Mouse (Mus musculus): ENCODE data around the gene Zfp512. TPM values are rescaled to one million over a fixed set of nuclear protein-coding genes. Genes with fewer than 3 reads are reported as not detected.

The Zfp512 gene
- polyA plus RNA-seq (2014; fragmentation: Illumina TruSeq; extraction: RNeasy Lipid Tissue Mini Kit (QIAGEN cat#74804); ENCODE audit: low read depth, low replicate concordance), result 23.8 TPM

GRCm38 (mm10) chr5:31451878-31452561 is at the start of gene Zfp512:
TSS of gene Zfp512 (plus strand) at chr5:31452431.

GRCm38 (mm10) chr5:31485440-31485839 is 33.2 kb downstream of the Zfp512 start, which contains the start of gene 4930548H24Rik:
TSS of gene 4930548H24Rik (plus strand) at chr5:31485740.

DNA sequence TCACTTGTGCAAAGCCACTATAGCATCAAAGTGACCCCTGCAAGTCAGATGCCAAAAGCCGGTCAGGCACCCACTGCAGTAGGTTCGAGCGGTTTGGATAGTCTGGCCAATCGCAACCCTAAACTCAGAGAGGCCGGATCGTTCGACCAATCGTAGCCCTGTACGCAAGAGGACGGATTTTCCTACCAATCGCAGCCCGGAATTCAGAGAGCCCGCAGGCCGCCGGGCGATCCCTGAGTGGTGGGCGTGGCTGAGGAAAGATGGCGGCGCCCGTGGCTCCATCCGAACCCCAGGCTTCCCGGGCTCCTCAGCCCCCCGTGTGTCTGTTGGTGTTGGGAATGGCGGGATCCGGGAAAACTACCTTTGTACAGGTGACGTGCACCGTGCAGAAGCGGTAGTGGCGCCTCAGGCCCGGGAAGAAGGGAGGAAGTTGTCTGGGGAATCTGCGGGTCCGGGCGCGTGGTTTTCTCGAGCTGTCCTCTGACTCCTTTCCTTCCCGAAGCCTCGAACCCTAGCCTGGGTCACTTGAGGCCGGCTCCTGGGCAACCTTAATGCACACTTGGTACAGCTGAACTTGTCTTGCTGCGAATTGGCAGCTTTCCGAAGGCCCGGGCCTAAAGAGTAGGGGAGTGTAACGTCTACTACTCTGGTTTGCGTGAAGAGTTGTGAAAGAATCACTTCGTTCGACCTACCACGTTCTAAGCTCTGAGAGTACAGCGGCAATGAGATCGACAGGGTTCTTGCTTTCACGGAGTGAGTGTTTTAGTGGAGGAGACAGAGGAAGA is 42.5 kb downstream of the Zfp512 start, which contains the start of gene Gpn1:
TSS of gene Gpn1 (plus strand) at position 229 of the 785 bp plus-strand sequence.

GRCm38 (mm10) chr5:31526354-31527116 is 74.3 kb downstream of the Zfp512 start, which contains the start of gene Slc4a1ap:
TSS of gene Slc4a1ap (plus strand) at chr5:31526995.

DNA sequence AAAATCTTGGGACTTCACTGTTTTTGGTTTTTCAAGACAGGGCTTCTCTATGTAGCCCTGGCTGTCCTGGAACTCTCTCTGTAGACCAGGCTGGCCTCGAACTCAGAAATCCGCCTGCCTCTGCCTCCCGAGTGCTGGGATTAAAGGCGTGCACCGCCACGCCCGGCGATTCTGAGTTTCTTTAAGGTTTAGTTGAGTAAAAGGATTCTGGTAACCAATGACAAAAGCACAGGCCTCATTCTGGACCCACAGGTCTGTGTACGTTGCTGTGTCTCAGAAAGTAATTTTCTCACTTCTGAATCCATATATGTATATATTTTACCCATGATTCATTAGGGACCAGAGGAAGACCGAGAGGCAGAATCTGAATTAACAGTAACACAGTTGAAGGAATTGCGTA is 75.5 kb downstream of the Zfp512 start, which contains the start of gene Supt7l:
TSS of gene Supt7l (minus strand) at position 101 of the 400 bp plus-strand sequence.

Other genes starting within 250 kb of the Zfp512 start
- gene Ppm1g, start 231.7 kb upstream of the Zfp512 start, polyA plus RNA-seq (2014; fragmentation: Illumina TruSeq; extraction: RNeasy Lipid Tissue Mini Kit (QIAGEN cat#74804); ENCODE audit: low read depth, low replicate concordance), result 19.8 TPM
- gene Nrbp1, start 211.6 kb upstream of the Zfp512 start, polyA plus RNA-seq (2014; fragmentation: Illumina TruSeq; extraction: RNeasy Lipid Tissue Mini Kit (QIAGEN cat#74804); ENCODE audit: low read depth, low replicate concordance), result 109 TPM
- not detected for gene Gm9970, start 211.2 kb upstream of the Zfp512 start, polyA plus RNA-seq (2014; fragmentation: Illumina TruSeq; extraction: RNeasy Lipid Tissue Mini Kit (QIAGEN cat#74804); ENCODE audit: low read depth, low replicate concordance)
- gene Krtcap3, start 200.7 kb upstream of the Zfp512 start, polyA plus RNA-seq (2014; fragmentation: Illumina TruSeq; extraction: RNeasy Lipid Tissue Mini Kit (QIAGEN cat#74804); ENCODE audit: low read depth, low replicate concordance), result 7.3 TPM
- gene Ift172, start 161.3 kb upstream of the Zfp512 start, polyA plus RNA-seq (2014; fragmentation: Illumina TruSeq; extraction: RNeasy Lipid Tissue Mini Kit (QIAGEN cat#74804); ENCODE audit: low read depth, low replicate concordance), result 11.8 TPM
- 1.7 TPM for gene Fndc4, start 156.4 kb upstream of the Zfp512 start, polyA plus RNA-seq (2014; fragmentation: Illumina TruSeq; extraction: RNeasy Lipid Tissue Mini Kit (QIAGEN cat#74804); ENCODE audit: low read depth, low replicate concordance)
- gene Gckr, start 155.0 kb upstream of the Zfp512 start, polyA plus RNA-seq (2014; fragmentation: Illumina TruSeq; extraction: RNeasy Lipid Tissue Mini Kit (QIAGEN cat#74804); ENCODE audit: low read depth, low replicate concordance), result not detected
- not detected for gene 4930548H24Rik, start 33.3 kb downstream of the Zfp512 start, polyA plus RNA-seq (2014; fragmentation: Illumina TruSeq; extraction: RNeasy Lipid Tissue Mini Kit (QIAGEN cat#74804); ENCODE audit: low read depth, low replicate concordance)
- gene Gpn1, start 42.3 kb downstream of the Zfp512 start, polyA plus RNA-seq (2014; fragmentation: Illumina TruSeq; extraction: RNeasy Lipid Tissue Mini Kit (QIAGEN cat#74804); ENCODE audit: low read depth, low replicate concordance), result 18.3 TPM
- gene Slc4a1ap, start 74.6 kb downstream of the Zfp512 start, polyA plus RNA-seq (2014; fragmentation: Illumina TruSeq; extraction: RNeasy Lipid Tissue Mini Kit (QIAGEN cat#74804); ENCODE audit: low read depth, low replicate concordance), result 51.6 TPM
- 11.4 TPM for gene Supt7l, start 75.4 kb downstream of the Zfp512 start, polyA plus RNA-seq (2014; fragmentation: Illumina TruSeq; extraction: RNeasy Lipid Tissue Mini Kit (QIAGEN cat#74804); ENCODE audit: low read depth, low replicate concordance)
- gene Mrpl33, start 144.5 kb downstream of the Zfp512 start, polyA plus RNA-seq (2014; fragmentation: Illumina TruSeq; extraction: RNeasy Lipid Tissue Mini Kit (QIAGEN cat#74804); ENCODE audit: low read depth, low replicate concordance), result 79.1 TPM
- 8.3 TPM for gene Rbks, start 245.2 kb downstream of the Zfp512 start, polyA plus RNA-seq (2014; fragmentation: Illumina TruSeq; extraction: RNeasy Lipid Tissue Mini Kit (QIAGEN cat#74804); ENCODE audit: low read depth, low replicate concordance)
- gene Babam2, start 245.3 kb downstream of the Zfp512 start, polyA plus RNA-seq (2014; fragmentation: Illumina TruSeq; extraction: RNeasy Lipid Tissue Mini Kit (QIAGEN cat#74804); ENCODE audit: low read depth, low replicate concordance), result 66.4 TPM

All from sigmoid colon, adult 10 weeks (tissue).